Mouse (Mus musculus): ENCODE data around the gene Mucl3.

DNA sequence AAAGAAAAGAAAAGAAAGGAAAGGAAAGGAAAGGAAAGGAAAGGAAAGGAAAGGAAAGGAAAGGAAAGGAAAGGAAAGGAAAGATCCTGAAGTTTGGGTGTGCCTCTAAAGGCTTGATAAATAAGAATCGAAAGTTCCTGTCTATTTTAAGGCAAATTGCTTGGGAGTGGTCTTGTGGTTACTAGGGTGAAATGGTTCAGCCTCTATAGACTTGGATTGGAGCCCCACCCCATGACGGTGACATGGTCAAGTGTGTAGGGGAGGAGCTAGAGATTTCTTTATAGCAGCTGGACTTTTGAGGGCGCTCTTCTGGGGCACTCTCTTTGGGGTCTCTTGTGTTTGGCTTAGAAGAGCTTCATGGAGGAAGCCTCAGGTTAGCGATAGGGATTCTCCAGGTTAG, 49.7 kb downstream of the Mucl3 start:
- TF ChIP-seq GATA1 (IDR thresholded peaks at IDR 0.05; ENCODE audit: low read depth, low read length) (no peak), CTCF (IDR thresholded peaks at IDR 0.05 in 2 of 3, conservative IDR thresholded peaks at IDR 0.05 in 1 of 3; ENCODE audit: control insufficient read depth in 1 of 3, insufficient read depth in 1 of 3, low read depth in 2 of 3, low read length in 3 of 3, poor library complexity in 1 of 3, severe bottlenecking in 1 of 3) (no peak), POLR2A (IDR thresholded peaks at IDR 0.05; ENCODE audit: control insufficient read depth in 1 of 2, insufficient read depth in 1 of 2, low read depth in 1 of 2, low read length in 2 of 2, poor library complexity in 1 of 2) (no peak), ZNF384 (IDR thresholded peaks at IDR 0.05; ENCODE audit: low read depth, low read length) (no peak), RAD21 (IDR thresholded peaks at IDR 0.05; ENCODE audit: low read depth, low read length) (no peak)

Data from MEL (cell line).